Mouse (Mus musculus) MEL (cell line): ENCODE measurements around the gene Col25a1. TPM values are rescaled to one million over a fixed set of nuclear protein-coding genes. Genes with fewer than 3 reads are reported as not detected.

Experiments used
- DNase-seq: peaks from one replicate; pipeline ENCODE4 v3.0.0; 2011; ENCODE audit warnings: low read depth, low spot score
- H3K27ac ChIP-seq: 2 replicates; pipeline ENCODE4 v1.5.1; 2012; ENCODE audit warnings: low read depth, mild to moderate bottlenecking, control low read depth, low read length, moderate library complexity; ENCODE audit not compliant: control insufficient read depth
- H3K27me3 ChIP-seq, 2 experiments: fragments of 150-350 bp in 1 of 2; sonication (generic) in 1 of 2; 2 replicates each; pipeline ENCODE4 v1.6.1; 2012; ENCODE audit warnings: low read length in 2 of 2, mild to moderate bottlenecking in 2 of 2, improper control_type of control experiment in 1 of 2, moderate library complexity in 1 of 2; ENCODE audit not compliant: insufficient read depth in 2 of 2, control insufficient read depth in 1 of 2
- H3K36me3 ChIP-seq, 2 experiments: 2 replicates each; pipeline ENCODE4 v1.6.1; 2012 to 2014; ENCODE audit warnings: low read length in 2 of 2, improper control_type of control experiment in 1 of 2, inconsistent platforms in 1 of 2, mild to moderate bottlenecking in 1 of 2; ENCODE audit not compliant: insufficient read depth in 2 of 2, control insufficient read depth in 1 of 2
- H3K4me1 ChIP-seq, 2 experiments: fragments of 150-350 bp in 1 of 2; sonication (generic) in 1 of 2; 2 replicates each; pipeline ENCODE4 v1.6.1; 2012; ENCODE audit warnings: low read length in 2 of 2, improper control_type of control experiment in 1 of 2, mild to moderate bottlenecking in 1 of 2; ENCODE audit not compliant: insufficient read depth in 2 of 2, control insufficient read depth in 1 of 2
- H3K4me3 ChIP-seq, 2 experiments: fragments of 150-350 bp in 1 of 2; sonication (generic) in 1 of 2; 2 replicates each; pipeline ENCODE4 v1.5.1; 2012; ENCODE audit warnings: low read depth in 2 of 2, low read length in 2 of 2, mild to moderate bottlenecking in 2 of 2, moderate library complexity in 2 of 2, control low read depth in 1 of 2, improper control_type of control experiment in 1 of 2; ENCODE audit not compliant: control insufficient read depth in 1 of 2, insufficient read depth in 1 of 2
- H3K79me2 ChIP-seq: 2 replicates; pipeline ENCODE4 v1.6.1; 2012; ENCODE audit warnings: mild to moderate bottlenecking, low read length, moderate library complexity; ENCODE audit not compliant: control insufficient read depth, poor library complexity, insufficient read depth
- H3K9ac ChIP-seq: 2 replicates; pipeline ENCODE4 v1.6.1; 2012; ENCODE audit warnings: low read depth, mild to moderate bottlenecking, control low read depth, low read length, moderate library complexity; ENCODE audit not compliant: control insufficient read depth, poor library complexity, severe bottlenecking
- H3K9me3 ChIP-seq: fragments of 150-350 bp; sonication (generic); replicated peaks from 2 replicates; pipeline ENCODE4 v1.6.1; 2012; ENCODE audit warnings: mild to moderate bottlenecking, low read length, improper control_type of control experiment, moderate library complexity; ENCODE audit not compliant: insufficient read depth
- E2F4 ChIP-seq: IDR thresholded peaks from 2 replicates; pipeline ENCODE4 v1.6.1; 2011; ENCODE audit warnings: low read depth, low read length, improper control_type of control experiment, borderline replicate concordance
- EP300 ChIP-seq, 2 experiments: IDR thresholded peaks; 2 replicates each; pipeline ENCODE4 v1.6.1; 2011; ENCODE audit warnings: improper control_type of control experiment in 2 of 2, low read length in 2 of 2, low read depth in 1 of 2, mild to moderate bottlenecking in 1 of 2
- ETS1 ChIP-seq: IDR thresholded peaks from 2 replicates; pipeline ENCODE4 v1.6.1; 2012; ENCODE audit warnings: low read depth, mild to moderate bottlenecking, inconsistent platforms, low read length, improper control_type of control experiment, moderate library complexity
- GABPA ChIP-seq: IDR thresholded peaks from 2 replicates; pipeline ENCODE4 v1.6.1; 2012; ENCODE audit warnings: low read depth, mild to moderate bottlenecking, inconsistent platforms, low read length, improper control_type of control experiment, moderate library complexity
- GATA1 ChIP-seq: IDR thresholded peaks from 2 replicates; pipeline ENCODE4 v1.6.1; 2011; ENCODE audit warnings: low read depth, low read length, improper control_type of control experiment
- JUND ChIP-seq: IDR thresholded peaks from 2 replicates; pipeline ENCODE4 v1.6.1; 2011; ENCODE audit warnings: low read depth, mild to moderate bottlenecking, improper control_type of control experiment, low read length
- MAFK ChIP-seq: IDR thresholded peaks from 2 replicates; pipeline ENCODE4 v1.6.1; 2011; ENCODE audit warnings: low read depth, mild to moderate bottlenecking, low read length, improper control_type of control experiment, borderline replicate concordance
- MEF2A ChIP-seq: IDR thresholded peaks from 2 replicates; pipeline ENCODE4 v1.6.1; 2014; ENCODE audit warnings: low read depth, mild to moderate bottlenecking, inconsistent platforms, low read length, improper control_type of control experiment; ENCODE audit not compliant: poor library complexity, insufficient replicate concordance, severe bottlenecking; ENCODE audit errors: extremely low read depth
- MXI1 ChIP-seq: IDR thresholded peaks from 2 replicates; pipeline ENCODE4 v1.6.1; 2011; ENCODE audit warnings: mild to moderate bottlenecking, low read depth, low read length, improper control_type of control experiment
- MYB ChIP-seq: IDR thresholded peaks from 2 replicates; pipeline ENCODE4 v1.6.1; 2011; ENCODE audit warnings: mild to moderate bottlenecking, low read depth, low read length, improper control_type of control experiment
- MYC ChIP-seq: IDR thresholded peaks from 2 replicates; pipeline ENCODE4 v1.6.1; 2011; ENCODE audit warnings: low read depth, mild to moderate bottlenecking, low read length, improper control_type of control experiment, moderate library complexity
- NELFE ChIP-seq: IDR thresholded peaks from 2 replicates; pipeline ENCODE4 v1.6.1; 2011; ENCODE audit warnings: low read depth, low read length, improper control_type of control experiment
- NRF1 ChIP-seq: IDR thresholded peaks from 2 replicates; pipeline ENCODE4 v1.6.1; 2014; ENCODE audit warnings: low read depth, mild to moderate bottlenecking, inconsistent platforms, low read length, improper control_type of control experiment, moderate library complexity; ENCODE audit not compliant: poor library complexity, insufficient read depth, severe bottlenecking
- POLR2A ChIP-seq, 2 experiments: IDR thresholded peaks; 2 replicates each; pipeline ENCODE4 v1.6.1; 2011 to 2012; ENCODE audit warnings: low read length in 2 of 2, mild to moderate bottlenecking in 2 of 2, control low read depth in 1 of 2, improper control_type of control experiment in 1 of 2, low read depth in 1 of 2, moderate library complexity in 1 of 2; ENCODE audit not compliant: control insufficient read depth in 1 of 2, insufficient read depth in 1 of 2, poor library complexity in 1 of 2
- POLR2AphosphoS5 ChIP-seq: IDR thresholded peaks from 2 replicates; pipeline ENCODE4 v1.6.1; 2012; ENCODE audit warnings: low read depth, borderline replicate concordance, mild to moderate bottlenecking, inconsistent platforms, low read length, moderate library complexity, mixed read lengths
- RAD21 ChIP-seq: IDR thresholded peaks from 2 replicates; pipeline ENCODE4 v1.6.1; 2011; ENCODE audit warnings: mild to moderate bottlenecking, low read depth, low read length, improper control_type of control experiment
- SMC3 ChIP-seq: IDR thresholded peaks from 2 replicates; pipeline ENCODE4 v1.6.1; 2011; ENCODE audit warnings: low read depth, low read length, improper control_type of control experiment
- TCF12 ChIP-seq: IDR thresholded peaks from 2 replicates; pipeline ENCODE4 v1.6.1; 2014; ENCODE audit warnings: low read depth, mild to moderate bottlenecking, inconsistent platforms, low read length, improper control_type of control experiment, moderate library complexity
- UBTF ChIP-seq: IDR thresholded peaks from 2 replicates; pipeline ENCODE4 v1.6.1; 2012; ENCODE audit warnings: low read depth, mild to moderate bottlenecking, inconsistent platforms, low read length, improper control_type of control experiment, moderate library complexity, borderline replicate concordance; ENCODE audit not compliant: insufficient read depth
- USF2 ChIP-seq, 2 experiments: IDR thresholded peaks; 2 replicates each; pipeline ENCODE4 v1.6.1; 2011 to 2012; ENCODE audit warnings: improper control_type of control experiment in 2 of 2, low read length in 2 of 2, borderline replicate concordance in 1 of 2, inconsistent platforms in 1 of 2, low read depth in 1 of 2, mild to moderate bottlenecking in 1 of 2; ENCODE audit not compliant: insufficient read depth in 1 of 2
- ZMIZ1 ChIP-seq: IDR thresholded peaks from 2 replicates; pipeline ENCODE4 v1.6.1; 2012; ENCODE audit warnings: low read depth, mild to moderate bottlenecking, inconsistent platforms, low read length, improper control_type of control experiment, moderate library complexity
- ZNF384 ChIP-seq: IDR thresholded peaks from 2 replicates; pipeline ENCODE4 v1.6.1; 2012; ENCODE audit warnings: low read depth, mild to moderate bottlenecking, inconsistent platforms, low read length, improper control_type of control experiment
- polyA plus RNA-seq, 2 experiments: library from polyadenylated mRNA; stranded (reverse) in 1 of 2; unstranded in 1 of 2; fragments of >175 nt in 1 of 2; fragments of >200 nt in 1 of 2; gene quantifications; 2 replicates each; pipeline versions ENCODE4 v1.2.1 to v1.2.4; 2012; ENCODE audit warnings: low replicate concordance in 2 of 2, low read depth in 1 of 2; ENCODE audit not compliant: insufficient read length in 2 of 2, insufficient read depth in 1 of 2, missing spikeins in 1 of 2
- total RNA-seq: library from RNA; depleted of rRNA; stranded (reverse); fragments of 300-350 nt; gene quantifications from 2 replicates; pipeline ENCODE4 v1.2.3, GENCODE M21; 2012

The Col25a1 gene
- total and polyA plus RNA-seq, 3 experiments = not detected

DNA sequence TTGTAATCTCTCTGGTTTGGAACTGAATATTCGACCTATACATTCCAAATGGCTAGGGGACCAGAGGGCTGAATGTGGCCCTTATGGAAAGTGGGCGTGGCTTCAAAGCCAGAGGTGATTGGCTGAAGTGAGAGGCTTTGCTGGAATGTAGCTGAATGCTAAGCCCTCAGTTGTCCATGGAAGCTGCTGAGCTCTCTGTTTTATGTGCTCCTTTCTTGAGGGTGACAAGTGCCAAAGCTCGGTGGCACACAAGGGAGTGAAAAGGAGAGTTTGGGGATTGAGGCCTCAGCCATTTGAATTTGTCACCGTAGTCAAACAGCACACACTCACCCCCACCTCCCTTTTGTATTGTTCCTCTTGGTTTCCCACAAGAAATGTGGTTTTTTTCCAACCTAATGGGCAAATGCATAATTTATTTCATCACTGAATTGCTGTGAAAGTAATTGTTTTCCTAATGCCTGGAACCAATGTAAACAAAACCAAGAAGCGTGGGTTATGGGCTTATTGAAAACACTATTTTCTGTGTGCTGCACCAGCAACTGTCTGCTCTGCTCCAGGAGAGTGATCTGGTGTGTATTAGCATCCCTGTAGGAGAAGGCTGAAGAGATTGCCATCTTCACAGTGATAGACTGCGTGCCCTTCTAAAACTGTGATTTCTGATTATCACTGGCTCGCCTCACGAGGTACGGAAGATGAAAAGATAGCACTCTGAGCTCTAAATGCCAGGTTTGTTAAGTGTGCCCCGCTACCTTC, 147.2 kb downstream of the Col25a1 start:
- Histone ChIP-seq H3K9ac (no peak overlapping the region), H3K4me1 (no peaks in the 10 kb centered on the region), H3K36me3 (no peaks in the 10 kb centered on the region), H3K79me2 (no peaks in the 10 kb centered on the region), H3K27me3 (no peaks in the 10 kb centered on the region), H3K4me3 (no peak overlapping the region)
- TF ChIP-seq GATA1 = no peak
- no peak for TF ChIP-seq ZMIZ1
- TF ChIP-seq JUND = no peak
- TF ChIP-seq MEF2A = no peak
- no peak for TF ChIP-seq ZNF384
- no peak for TF ChIP-seq RAD21
- no peak for TF ChIP-seq EP300 (IDR thresholded peaks at IDR 0.05; ENCODE audit: low read depth in 1 of 2, low read length in 2 of 2)
- no peak for TF ChIP-seq ETS1
- TF ChIP-seq E2F4 = no peak
- no peak for TF ChIP-seq MXI1
- TF ChIP-seq POLR2A (IDR thresholded peaks at IDR 0.05; ENCODE audit: control insufficient read depth in 1 of 2, insufficient read depth in 1 of 2, low read depth in 1 of 2, low read length in 2 of 2, poor library complexity in 1 of 2) = no peak
- TF ChIP-seq UBTF = no peak
- no peak for TF ChIP-seq MYC
- TF ChIP-seq MAFK = no peak
- TF ChIP-seq USF2 (IDR thresholded peaks at IDR 0.05; ENCODE audit: borderline replicate concordance in 1 of 2, insufficient read depth in 1 of 2, low read depth in 1 of 2, low read length in 2 of 2) = no peak
- no peak for TF ChIP-seq POLR2AphosphoS5
- no peak for TF ChIP-seq SMC3
- no peak for TF ChIP-seq NELFE
- no peak for TF ChIP-seq MYB
- TF ChIP-seq, all 39 proteins: peak for 0
- DNase-seq = no peak
- Histone ChIP-seq H3K27ac (no peak overlapping the region), H3K9me3 (no peaks in the 10 kb centered on the region)

DNA sequence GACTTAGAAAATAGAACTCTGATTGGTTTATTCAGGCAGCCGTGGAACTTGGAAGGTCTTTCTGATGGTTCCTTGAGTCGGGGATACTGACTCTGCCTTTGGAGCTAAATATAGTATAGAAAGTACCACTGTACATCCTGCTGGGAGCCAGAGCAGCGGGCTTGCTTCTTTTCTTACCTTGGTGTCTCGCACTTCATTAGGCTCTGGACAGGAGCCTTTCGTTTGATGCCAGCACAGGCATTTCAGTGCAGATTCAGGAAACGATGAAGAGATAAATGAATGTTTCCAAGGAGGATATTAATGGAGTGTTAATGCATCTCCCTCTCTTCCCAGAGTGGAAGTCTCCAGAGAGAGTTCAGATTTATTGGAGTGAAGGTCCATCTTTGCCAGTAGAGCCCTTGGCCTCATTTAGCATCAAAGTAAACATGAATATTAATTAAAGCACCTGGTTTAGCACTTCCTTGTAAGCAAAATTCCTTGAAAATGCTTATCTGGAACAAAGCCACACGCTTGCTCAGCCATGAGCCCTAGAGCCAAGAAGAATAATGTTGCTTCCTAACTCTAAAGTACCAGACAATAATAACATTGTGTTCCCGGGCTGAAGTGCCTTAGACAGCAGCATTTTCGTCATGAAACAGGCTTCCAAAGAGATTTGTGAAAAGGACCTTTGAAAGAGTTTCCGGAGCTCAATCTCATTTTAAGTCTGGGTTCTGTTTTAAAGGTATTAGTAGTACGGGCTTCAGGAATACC, 151.9 kb downstream of the Col25a1 start:
- H3K4me1 ChIP-seq = no peaks in the 10 kb centered on the region
- TF ChIP-seq RAD21 = no peak
- TF ChIP-seq USF2 (IDR thresholded peaks at IDR 0.05; ENCODE audit: borderline replicate concordance in 1 of 2, insufficient read depth in 1 of 2, low read depth in 1 of 2, low read length in 2 of 2) = no peak
- no peak for TF ChIP-seq NRF1
- no peak for TF ChIP-seq MEF2A
- TF ChIP-seq ZNF384 = no peak
- no peak for TF ChIP-seq MYB
- no peak for TF ChIP-seq GABPA
- TF ChIP-seq JUND = no peak
- no peak for TF ChIP-seq TCF12

More for the DNA sequence above, 151.9 kb downstream of the Col25a1 start:
- no peaks in the 10 kb centered on the region for H3K36me3 ChIP-seq
- H3K4me3 ChIP-seq = no peak overlapping the region
- no peaks in the 10 kb centered on the region for H3K27me3 ChIP-seq
- H3K79me2 ChIP-seq = no peaks in the 10 kb centered on the region
- no peaks in the 10 kb centered on the region for H3K9me3 ChIP-seq
- H3K9ac ChIP-seq = no peak overlapping the region
- H3K27ac ChIP-seq = no peak overlapping the region
- DNase-seq = no peak
